Mouse (Mus musculus) right cerebral cortex, postnatal 4 days (tissue): ENCODE results near the gene Mtch2.
A peak's percentile ranks its signal among the peaks of the same experiment; 100 is the strongest.
"Not testable (repeated sequence)": the region's sequence is repeated elsewhere in the genome, so short reads cannot be mapped to it uniquely, and the experiment has no call there.

Experiments
- DNase-seq: peaks from one replicate; pipeline ENCODE4 v3.0.0-alpha.2; 2022

Mtch2 gene

GRCm38 (mm10) chr2:90866524-90866923 lies 19.6 kb downstream of the Mtch2 start:
- peak; percentile 88 for DNase-seq

- DNase-seq, result no peak
These were observed 23.2 kb downstream of the Mtch2 start for GRCm38 (mm10) chr2:90870136-90870601.

- no peak for DNase-seq
These were observed 24.4 kb downstream of the Mtch2 start for GRCm38 (mm10) chr2:90871180-90871961.

- no peak for DNase-seq
These were observed 27.1 kb downstream of the Mtch2 start for GRCm38 (mm10) chr2:90874025-90874424.

- no peak for DNase-seq
These were observed 28.3 kb downstream of the Mtch2 start for GRCm38 (mm10) chr2:90875239-90875638.

GRCm38 (mm10) chr2:90877584-90878259 lies 30.8 kb downstream of the Mtch2 start:
- no peak for DNase-seq

- DNase-seq, result no peak
These were observed 32.5 kb downstream of the Mtch2 start for GRCm38 (mm10) chr2:90879419-90879818.

- no peak for DNase-seq
These were observed 33.3 kb downstream of the Mtch2 start for GRCm38 (mm10) chr2:90880144-90880785.

- no peak for DNase-seq
These were observed 34.9 kb downstream of the Mtch2 start for GRCm38 (mm10) chr2:90881824-90882223.

- DNase-seq, result peak; percentile 72
These were observed 38.5 kb downstream of the Mtch2 start, which contains the start of gene C1qtnf4 for GRCm38 (mm10) chr2:90885218-90886041. Gene C1qtnf4, plus strand, starts transcription at chr2:90885860.

GRCm38 (mm10) chr2:90886436-90886835 lies 39.5 kb downstream of the Mtch2 start:
- no peak for DNase-seq

GRCm38 (mm10) chr2:90887627-90888026 lies 40.7 kb downstream of the Mtch2 start:
- DNase-seq, result no peak

GRCm38 (mm10) chr2:90889550-90890548 lies 42.9 kb downstream of the Mtch2 start:
- peak; percentile 63 for DNase-seq

GRCm38 (mm10) chr2:90893673-90894298 lies 46.8 kb downstream of the Mtch2 start:
- no peak for DNase-seq

GRCm38 (mm10) chr2:90894299-90894677 lies 47.3 kb downstream of the Mtch2 start:
- DNase-seq, result not testable (repeated sequence)

- no peak for DNase-seq
These were observed 56.4 kb downstream of the Mtch2 start for GRCm38 (mm10) chr2:90903398-90903797.

GRCm38 (mm10) chr2:90904076-90904855 lies 57.3 kb downstream of the Mtch2 start, which contains the start of the genes Kbtbd4 and Ndufs3:
Gene Kbtbd4, plus strand, starts transcription at chr2:90904740.
Gene Ndufs3, minus strand, starts transcription at chr2:90904827.
- peak; percentile 83 for DNase-seq

GRCm38 (mm10) chr2:90904856-90905224 lies 57.9 kb downstream of the Mtch2 start:
- no peak for DNase-seq

GRCm38 (mm10) chr2:90906721-90907120 lies 59.8 kb downstream of the Mtch2 start:
- DNase-seq, result no peak

GRCm38 (mm10) chr2:90910861-90911260 lies 63.9 kb downstream of the Mtch2 start:
- no peak for DNase-seq
